In genomic region chr14:48039286-48039790, GRCm38 (mm10) we compare ENCODE assay signal across 19 mouse cellular contexts.
"Had no signal": no experiment of that assay in that cellular context is flagged by ENCODE, and none has a peak within 500 bp of the region (broad histone marks: within the 10 kb centered on the region; RNA-seq: fewer than 3 reads in every experiment).

No protein-coding gene starts in this region.

- H3K4me3 ChIP-seq: left cerebral cortex, adult 2 months; limb, embryonic 12.5 days; limb, embryonic 15.5 days; midbrain, embryonic 13.5 days had no signal

- H3K4me2 ChIP-seq: limb, embryonic 12.5 days; limb, embryonic 15.5 days; liver, embryonic 11.5 days; lung, embryonic 14.5 days; midbrain, embryonic 13.5 days had no signal

- DNase-seq: layer of hippocampus, postnatal 36 days; liver, postnatal 0 days; lung, embryonic 14.5 days; right cerebral cortex, postnatal 14 days; right cerebral cortex, postnatal 4 days; thymus, adult 2 months; thymus, postnatal 14 days; thymus, postnatal 4 days had no signal

- H3K9me3 ChIP-seq: limb, embryonic 12.5 days; limb, embryonic 15.5 days; midbrain, embryonic 13.5 days had no signal

- H3K27me3 ChIP-seq: limb, embryonic 12.5 days; limb, embryonic 15.5 days; midbrain, embryonic 13.5 days had no signal

- H3K27ac ChIP-seq: left cerebral cortex, adult 2 months; limb, embryonic 12.5 days; limb, embryonic 15.5 days; liver, embryonic 14.5 days; macrophage; midbrain, embryonic 13.5 days; stomach, postnatal 0 days had no signal

- ATAC-seq: intestine, postnatal 0 days; liver, postnatal 0 days; lung, postnatal 0 days; midbrain, embryonic 13.5 days; midbrain, embryonic 16.5 days had no signal

- H3K9ac ChIP-seq: limb, embryonic 12.5 days; limb, embryonic 15.5 days; liver, embryonic 14.5 days; liver, postnatal 0 days; lung, embryonic 14.5 days; midbrain, embryonic 13.5 days had no signal

- H3K36me3 ChIP-seq: limb, embryonic 12.5 days; limb, embryonic 15.5 days; midbrain, embryonic 13.5 days had no signal

- H3K4me1 ChIP-seq: limb, embryonic 12.5 days; limb, embryonic 15.5 days; midbrain, embryonic 13.5 days had no signal
